Mouse (Mus musculus): Measurements from ENCODE around the gene Tle3. TPM values are rescaled to one million over a fixed set of nuclear protein-coding genes. Genes with fewer than 3 reads are reported as not detected.

Gene Tle3
- polyA plus RNA-seq, 1 experiment from 2014 or later = 22.4 TPM

DNA sequence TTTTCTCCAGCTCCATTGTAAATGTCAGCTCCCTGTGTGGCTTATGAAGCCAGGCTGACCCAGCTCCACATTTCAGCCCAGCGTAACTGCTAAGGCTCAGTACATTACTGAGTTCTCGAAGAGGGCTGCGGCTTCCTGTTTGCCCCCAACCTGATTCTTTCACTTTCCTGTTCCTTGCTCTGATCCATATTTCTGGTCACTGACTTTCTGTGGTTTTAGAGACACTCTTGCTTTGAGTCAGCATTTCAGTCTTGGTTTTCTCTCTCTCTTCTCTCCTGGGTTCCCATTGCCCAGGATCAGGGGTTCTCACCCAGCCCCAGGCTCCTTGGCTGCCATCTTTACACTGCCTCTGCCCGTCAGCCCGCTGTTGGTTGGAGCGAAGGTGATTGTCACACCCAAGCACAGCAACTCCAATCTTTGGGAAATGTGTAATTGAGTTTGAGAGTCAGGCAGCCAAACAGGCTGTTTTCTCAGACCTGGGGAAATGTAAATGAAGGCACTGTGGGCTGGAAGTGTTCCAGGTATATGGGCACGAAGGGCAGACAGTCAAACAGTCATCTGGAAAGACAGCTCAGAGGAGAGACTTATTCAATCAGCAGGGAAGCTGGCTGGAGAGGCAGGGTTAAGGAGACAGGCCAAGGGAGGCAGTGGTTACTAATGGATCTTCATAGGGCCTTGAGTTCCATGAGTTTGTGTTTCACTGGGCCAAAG lies 39.8 kb upstream of the Tle3 start:
- no peaks in the 10 kb centered on the region for H3K9me3 ChIP-seq (ENCODE audit: control insufficient read depth, low read length)
- no peak overlapping the region for H3K27ac ChIP-seq
- H3K4me1 ChIP-seq (replicated peaks; ENCODE audit: control insufficient read depth, insufficient read depth, low read length) = peaks cover 4% of the 10 kb centered on the region
- DNase-seq (ENCODE audit: low spot score) = no peak
- no peaks in the 10 kb centered on the region for H3K36me3 ChIP-seq (replicated peaks; ENCODE audit: control insufficient read depth, insufficient read depth)
- H3K27me3 ChIP-seq (ENCODE audit: control insufficient read depth, insufficient read depth, low read length) = peaks cover 4% of the 10 kb centered on the region; the same call in 1 of the 2 replicates
- H3K4me2 ChIP-seq (replicated peaks) = no peak overlapping the region
- WGBS = 76% methylated on average over 7 of the region's 7 CpGs
- no peak overlapping the region for H3K4me3 ChIP-seq (replicated peaks; ENCODE audit: low read length)
- H3K9ac ChIP-seq = no peak overlapping the region
- no peak for ATAC-seq (ENCODE audit: low FRiP score)

DNA sequence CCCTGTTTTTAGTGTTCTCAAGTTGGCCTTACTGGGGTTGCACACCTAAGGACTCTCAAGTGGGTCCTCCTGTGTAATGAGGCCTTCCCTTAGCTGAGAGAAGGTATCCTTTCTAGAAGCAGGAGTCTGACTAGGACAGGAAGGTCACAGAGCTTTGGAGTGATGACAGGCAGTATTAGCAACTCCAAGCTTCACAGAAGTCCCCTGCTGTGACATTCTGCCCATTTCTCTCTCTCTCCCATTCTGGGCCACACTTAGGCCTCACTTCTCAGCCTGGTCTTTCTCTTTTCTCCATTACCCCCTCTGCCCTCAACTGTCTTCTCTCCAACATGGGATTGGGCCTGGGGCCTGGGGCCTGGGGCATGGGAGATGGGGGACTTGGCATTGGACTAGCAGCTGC lies 36.0 kb upstream of the Tle3 start:
- H3K9me3 ChIP-seq (ENCODE audit: control insufficient read depth, low read length) = no peaks in the 10 kb centered on the region
- H3K4me3 ChIP-seq (replicated peaks; ENCODE audit: low read length) = no peak overlapping the region
- H3K27me3 ChIP-seq (ENCODE audit: control insufficient read depth, insufficient read depth, low read length) = peaks cover 28% of the 10 kb centered on the region
- H3K36me3 ChIP-seq (replicated peaks; ENCODE audit: control insufficient read depth, insufficient read depth) = no peaks in the 10 kb centered on the region
- H3K9ac ChIP-seq = no peak overlapping the region
- no peak for DNase-seq (ENCODE audit: low spot score)
- no peak overlapping the region for H3K27ac ChIP-seq
- no peak overlapping the region for H3K4me2 ChIP-seq (replicated peaks)
- peaks cover 4% of the 10 kb centered on the region for H3K4me1 ChIP-seq (replicated peaks; ENCODE audit: control insufficient read depth, insufficient read depth, low read length)
- no peak for ATAC-seq (ENCODE audit: low FRiP score)

DNA sequence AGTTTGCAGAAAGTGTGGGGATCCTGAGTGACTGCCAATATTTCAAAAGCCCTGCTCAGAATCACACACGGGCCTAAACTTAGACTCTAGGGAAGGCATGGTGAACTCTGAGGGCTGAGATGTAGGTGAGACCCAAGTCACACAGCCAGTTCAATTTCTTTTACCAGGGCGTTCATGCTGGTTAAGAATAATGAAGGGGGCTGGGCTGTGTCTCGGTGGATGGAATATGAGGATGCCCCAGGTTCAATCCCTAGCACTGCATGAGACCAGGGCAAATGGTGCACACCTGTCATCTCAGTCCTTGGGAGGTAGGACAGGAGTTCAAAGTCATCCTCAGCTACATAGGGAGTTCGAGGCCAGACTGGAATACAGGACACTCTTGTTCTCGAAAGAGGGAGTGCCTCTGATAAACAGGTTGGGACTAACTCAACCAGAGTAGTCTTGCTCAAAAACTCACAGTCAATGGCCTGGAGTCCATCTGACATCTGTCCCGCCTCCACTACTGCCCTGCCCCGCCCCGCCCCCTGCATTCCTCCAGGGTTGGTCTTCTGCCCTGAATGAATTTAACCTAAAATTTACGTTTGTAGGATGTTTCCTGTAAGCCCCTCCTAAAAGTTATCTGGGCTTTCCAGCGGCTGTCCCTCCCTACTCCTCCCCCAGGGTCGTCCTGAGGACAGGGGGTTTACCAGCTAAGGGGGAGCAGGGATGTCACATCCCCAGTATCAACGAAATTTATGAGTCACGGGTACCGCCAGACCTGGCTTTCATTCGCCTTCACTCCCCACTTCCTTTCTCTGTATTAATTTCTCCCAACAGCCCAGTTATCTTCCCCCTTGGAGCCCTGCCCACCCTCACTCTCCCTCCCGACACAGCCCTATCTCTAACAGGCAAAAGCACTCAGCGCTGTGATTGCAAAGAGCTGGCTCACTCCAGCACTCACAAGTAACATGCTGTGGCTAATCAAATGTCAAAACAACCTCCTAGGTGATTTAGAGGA lies 35.3 kb upstream of the Tle3 start:
- DNase-seq (ENCODE audit: low spot score) = no peak
- H3K27ac ChIP-seq = no peak overlapping the region
- 42% methylated on average over 17 of the region's 17 CpGs for WGBS
- no peaks in the 10 kb centered on the region for H3K9me3 ChIP-seq (ENCODE audit: control insufficient read depth, low read length)
- no peak overlapping the region for H3K4me2 ChIP-seq (replicated peaks)
- no peak overlapping the region for H3K4me3 ChIP-seq (replicated peaks; ENCODE audit: low read length)
- ATAC-seq (ENCODE audit: low FRiP score) = no peak
- no peaks in the 10 kb centered on the region for H3K36me3 ChIP-seq (replicated peaks; ENCODE audit: control insufficient read depth, insufficient read depth)
- H3K27me3 ChIP-seq (ENCODE audit: control insufficient read depth, insufficient read depth, low read length) = peaks cover 30% of the 10 kb centered on the region
- peaks cover 4% of the 10 kb centered on the region for H3K4me1 ChIP-seq (replicated peaks; ENCODE audit: control insufficient read depth, insufficient read depth, low read length)
- no peak overlapping the region for H3K9ac ChIP-seq

DNA sequence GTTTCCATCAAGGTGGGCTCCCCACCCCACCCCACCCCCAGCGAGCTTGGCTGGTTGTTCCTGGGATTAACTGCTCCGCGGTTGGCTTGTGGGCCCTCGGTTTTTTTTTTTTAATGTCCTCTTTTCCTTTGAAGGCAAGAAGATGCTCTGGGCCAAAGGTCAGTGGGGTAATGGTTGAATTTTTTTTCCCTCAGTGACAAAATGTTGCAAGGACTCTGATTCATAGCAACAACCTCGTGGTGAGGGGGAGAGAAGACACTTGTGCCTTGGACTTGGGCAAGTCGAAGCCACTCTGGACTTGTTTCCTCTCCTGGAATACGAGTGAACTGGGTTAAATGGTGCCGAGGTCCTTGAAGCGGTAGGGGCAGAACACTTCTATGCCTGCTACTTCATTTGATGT lies 34.5 kb upstream of the Tle3 start:
- no peak for DNase-seq (ENCODE audit: low spot score)
- Histone ChIP-seq H3K27ac (no peak overlapping the region), H3K4me3 (replicated peaks; ENCODE audit: low read length) (no peak overlapping the region), H3K27me3 (ENCODE audit: control insufficient read depth, insufficient read depth, low read length) (peaks cover 30% of the 10 kb centered on the region), H3K9me3 (ENCODE audit: control insufficient read depth, low read length) (no peaks in the 10 kb centered on the region), H3K36me3 (replicated peaks; ENCODE audit: control insufficient read depth, insufficient read depth) (no peaks in the 10 kb centered on the region), H3K4me2 (replicated peaks) (no peak overlapping the region), H3K9ac (no peak overlapping the region), H3K4me1 (replicated peaks; ENCODE audit: control insufficient read depth, insufficient read depth, low read length) (peaks cover 11% of the 10 kb centered on the region)
- ATAC-seq (ENCODE audit: low FRiP score) = no peak
- WGBS = 24% methylated on average over 9 of the region's 9 CpGs

DNA sequence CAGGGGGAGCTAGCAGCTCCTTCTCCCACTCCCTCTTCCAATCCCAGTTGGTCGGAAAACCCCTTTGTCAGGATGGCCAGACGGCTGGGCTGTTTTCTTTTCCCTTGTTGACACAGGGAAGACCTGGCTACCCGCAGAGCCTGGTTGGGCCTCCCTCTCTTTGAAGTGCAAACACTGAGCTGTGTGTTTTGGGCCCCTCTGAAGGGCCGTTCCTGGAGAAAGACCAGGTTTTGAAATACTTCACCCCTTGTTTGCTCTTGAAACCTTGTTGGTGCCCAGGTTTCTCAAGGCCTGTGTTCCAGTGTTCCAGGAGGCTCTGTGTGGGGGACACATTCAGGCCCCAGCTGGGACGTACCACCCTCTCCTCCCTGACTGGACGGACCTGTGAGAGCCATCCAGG lies 32.9 kb upstream of the Tle3 start:
- ATAC-seq (ENCODE audit: low FRiP score) (no peak), DNase-seq (ENCODE audit: low spot score) (no peak)
- no peaks in the 10 kb centered on the region for H3K36me3 ChIP-seq (replicated peaks; ENCODE audit: control insufficient read depth, insufficient read depth)
- H3K4me2 ChIP-seq (replicated peaks) = no peak overlapping the region
- no peak overlapping the region for H3K4me3 ChIP-seq (replicated peaks; ENCODE audit: low read length)
- no peaks in the 10 kb centered on the region for H3K9me3 ChIP-seq (ENCODE audit: control insufficient read depth, low read length)
- H3K27ac ChIP-seq = no peak overlapping the region
- H3K9ac ChIP-seq = no peak overlapping the region
- 27% methylated on average over 6 of the region's 6 CpGs for WGBS
- peaks cover 15% of the 10 kb centered on the region for H3K4me1 ChIP-seq (replicated peaks; ENCODE audit: control insufficient read depth, insufficient read depth, low read length)
- H3K27me3 ChIP-seq (ENCODE audit: control insufficient read depth, insufficient read depth, low read length) = peaks cover 30% of the 10 kb centered on the region

DNA sequence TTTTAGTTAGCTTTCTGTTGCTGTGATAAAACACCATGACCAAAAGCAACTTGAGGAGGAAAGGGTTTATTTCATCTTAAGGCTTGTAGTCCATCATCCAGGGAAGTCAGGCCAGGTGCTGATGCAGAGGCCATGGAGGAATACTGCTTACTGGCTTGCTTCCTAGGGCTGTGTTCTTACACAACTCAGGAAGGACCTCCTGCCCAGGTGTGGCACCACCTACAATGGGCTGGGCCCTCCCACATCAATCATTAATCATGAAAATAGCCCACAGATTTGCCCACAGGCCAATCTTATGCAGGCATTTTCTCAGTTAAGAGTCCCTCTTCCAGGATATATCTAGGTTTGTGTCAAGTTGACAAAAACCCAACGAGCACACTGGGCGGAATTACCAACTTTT lies 31.8 kb upstream of the Tle3 start:
- no peak for DNase-seq (ENCODE audit: low spot score)
- Histone ChIP-seq H3K9me3 (ENCODE audit: control insufficient read depth, low read length) (no peaks in the 10 kb centered on the region), H3K9ac (no peak overlapping the region), H3K36me3 (replicated peaks; ENCODE audit: control insufficient read depth, insufficient read depth) (no peaks in the 10 kb centered on the region), H3K27ac (no peak overlapping the region), H3K27me3 (ENCODE audit: control insufficient read depth, insufficient read depth, low read length) (peaks cover 30% of the 10 kb centered on the region), H3K4me3 (replicated peaks; ENCODE audit: low read length) (no peak overlapping the region), H3K4me2 (replicated peaks) (no peak overlapping the region), H3K4me1 (replicated peaks; ENCODE audit: control insufficient read depth, insufficient read depth, low read length) (peaks cover 15% of the 10 kb centered on the region)
- no peak for ATAC-seq (ENCODE audit: low FRiP score)
- WGBS = 95% methylated on average over 2 of the region's 2 CpGs

DNA sequence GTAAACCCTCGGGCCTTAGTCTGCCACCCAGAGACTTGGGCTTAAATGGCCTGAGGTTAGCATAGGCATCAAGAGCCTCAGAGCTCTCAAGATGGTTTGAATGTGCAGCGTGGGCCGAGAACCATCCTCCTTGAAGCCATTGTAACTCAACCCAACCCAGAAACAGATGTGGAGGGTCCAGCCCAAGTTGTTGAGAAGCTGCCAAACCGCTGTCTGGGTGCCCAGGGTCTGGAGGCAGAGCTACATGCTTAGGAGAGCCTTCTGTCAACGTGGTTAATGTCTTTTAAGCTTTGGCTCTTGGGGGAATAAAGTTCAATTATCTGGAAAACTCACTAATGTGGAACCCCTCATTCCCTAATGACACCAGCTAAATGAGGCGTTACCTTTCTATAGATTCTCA lies 29.9 kb upstream of the Tle3 start:
- no peak overlapping the region for H3K27ac ChIP-seq
- 62% methylated on average over 6 of the region's 6 CpGs for WGBS
- DNase-seq (ENCODE audit: low spot score) (no peak), ATAC-seq (ENCODE audit: low FRiP score) (no peak)
- no peaks in the 10 kb centered on the region for H3K9me3 ChIP-seq (ENCODE audit: control insufficient read depth, low read length)
- no peaks in the 10 kb centered on the region for H3K36me3 ChIP-seq (replicated peaks; ENCODE audit: control insufficient read depth, insufficient read depth)
- H3K4me2 ChIP-seq (replicated peaks) = no peak overlapping the region
- no peak overlapping the region for H3K9ac ChIP-seq
- peaks cover 11% of the 10 kb centered on the region for H3K4me1 ChIP-seq (replicated peaks; ENCODE audit: control insufficient read depth, insufficient read depth, low read length)
- peaks cover 38% of the 10 kb centered on the region for H3K27me3 ChIP-seq (ENCODE audit: control insufficient read depth, insufficient read depth, low read length)
- no peak overlapping the region for H3K4me3 ChIP-seq (replicated peaks; ENCODE audit: low read length)

DNA sequence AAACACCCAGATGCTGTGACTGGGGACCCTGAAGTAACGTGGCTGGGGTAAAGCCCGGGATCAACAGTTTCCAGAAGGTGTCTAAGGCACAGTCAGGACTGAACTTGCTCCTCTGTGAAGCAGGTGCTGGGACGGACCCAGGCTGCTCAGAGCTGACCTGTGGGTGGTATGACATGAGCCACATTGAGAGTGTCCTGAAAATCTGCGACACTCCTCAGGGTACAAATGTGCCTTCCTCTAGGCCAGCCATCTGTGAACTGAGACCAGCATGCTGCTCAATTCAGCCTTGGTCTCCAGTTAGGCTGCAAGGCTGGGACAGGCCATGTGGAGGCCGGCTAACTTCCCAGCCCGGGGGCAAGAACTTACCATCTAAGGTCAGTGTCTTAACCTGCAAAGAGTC lies 27.5 kb upstream of the Tle3 start:
- Histone ChIP-seq H3K4me3 (replicated peaks; ENCODE audit: low read length) (no peak overlapping the region), H3K27me3 (ENCODE audit: control insufficient read depth, insufficient read depth, low read length) (peaks cover 16% of the 10 kb centered on the region), H3K4me1 (replicated peaks; ENCODE audit: control insufficient read depth, insufficient read depth, low read length) (peaks cover 23% of the 10 kb centered on the region), H3K9ac (no peak overlapping the region), H3K27ac (no peak overlapping the region), H3K4me2 (replicated peaks) (no peak overlapping the region), H3K36me3 (replicated peaks; ENCODE audit: control insufficient read depth, insufficient read depth) (no peaks in the 10 kb centered on the region), H3K9me3 (ENCODE audit: control insufficient read depth, low read length) (no peaks in the 10 kb centered on the region)
- DNase-seq (ENCODE audit: low spot score) = no peak
- ATAC-seq (ENCODE audit: low FRiP score) = no peak
- WGBS = 71% methylated on average over 6 of the region's 6 CpGs

DNA sequence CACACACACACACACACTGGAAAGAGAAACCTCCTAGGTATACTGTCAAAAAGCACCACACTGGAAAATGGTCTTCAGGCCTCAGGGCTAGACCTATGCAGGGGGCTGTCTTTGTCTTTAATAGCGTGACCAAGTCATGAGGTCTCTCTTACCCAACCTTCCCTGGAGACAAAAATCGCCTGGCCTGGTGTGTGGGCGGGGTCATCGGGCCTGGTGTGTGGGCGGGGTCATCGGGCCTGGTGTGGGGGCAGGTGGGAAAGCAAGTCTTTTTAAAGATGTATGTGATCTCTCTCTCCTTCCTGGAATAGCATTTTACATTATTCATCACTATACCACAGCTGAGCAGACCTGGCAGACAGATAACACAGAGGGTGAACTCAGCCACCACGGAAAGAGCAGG lies 25.2 kb upstream of the Tle3 start:
- no peaks in the 10 kb centered on the region for H3K36me3 ChIP-seq (replicated peaks; ENCODE audit: control insufficient read depth, insufficient read depth)
- no peaks in the 10 kb centered on the region for H3K9me3 ChIP-seq (ENCODE audit: control insufficient read depth, low read length)
- H3K4me1 ChIP-seq (replicated peaks; ENCODE audit: control insufficient read depth, insufficient read depth, low read length) = peaks cover 23% of the 10 kb centered on the region
- DNase-seq (ENCODE audit: low spot score) = no peak
- no peak overlapping the region for H3K4me3 ChIP-seq (replicated peaks; ENCODE audit: low read length)
- no peak overlapping the region for H3K9ac ChIP-seq
- H3K27ac ChIP-seq = no peak overlapping the region
- no peak overlapping the region for H3K4me2 ChIP-seq (replicated peaks)
- WGBS = 19% methylated on average over 7 of the region's 7 CpGs
- no peak for ATAC-seq (ENCODE audit: low FRiP score)
- H3K27me3 ChIP-seq (ENCODE audit: control insufficient read depth, insufficient read depth, low read length) = peaks cover 8% of the 10 kb centered on the region; the same call in 1 of the 2 replicates
